Mouse (Mus musculus): Measurements from ENCODE around the gene Dhdds.

- TF ChIP-seq POLR2A (IDR thresholded peaks at IDR 0.05; ENCODE audit: borderline replicate concordance, low read depth, low read length) (no peak), CTCF (IDR thresholded peaks at IDR 0.05; ENCODE audit: low read depth, low read length) (no peak)
Observed at GRCm38 (mm10) chr4:133990035-133990434, 10.7 kb downstream of the Dhdds start.

Data from bone marrow macrophage, adult 2 months (primary cell).